Mouse (Mus musculus) frontal cortex, postnatal 25 days (tissue): ENCODE measurements at regions not wholly inside any gene's neighbourhood (a gene's known extent, or its start where the extent isn't known, plus 50 kb on each side); places are given as distances from the start of the nearest gene placed in this dataset.

Source experiments
- DNase-seq, 2 experiments: peaks; one replicate each; pipeline ENCODE4 v3.0.0; 2022; ENCODE audit warnings: low spot score in 2 of 2

- peak; percentile 0 for DNase-seq
These were observed 373.2 kb upstream of the Gm21477 start for GRCm38 (mm10) chrY:86743391-86743790.
